Mouse (Mus musculus) right cerebral cortex, postnatal 10 days (tissue): ENCODE results near the gene Ttc7.

Experiments
- DNase-seq, 2 experiments: peaks; one replicate each; pipeline ENCODE4 v3.0.0; 2021; ENCODE audit warnings: low spot score in 2 of 2

Gene Ttc7

DNA sequence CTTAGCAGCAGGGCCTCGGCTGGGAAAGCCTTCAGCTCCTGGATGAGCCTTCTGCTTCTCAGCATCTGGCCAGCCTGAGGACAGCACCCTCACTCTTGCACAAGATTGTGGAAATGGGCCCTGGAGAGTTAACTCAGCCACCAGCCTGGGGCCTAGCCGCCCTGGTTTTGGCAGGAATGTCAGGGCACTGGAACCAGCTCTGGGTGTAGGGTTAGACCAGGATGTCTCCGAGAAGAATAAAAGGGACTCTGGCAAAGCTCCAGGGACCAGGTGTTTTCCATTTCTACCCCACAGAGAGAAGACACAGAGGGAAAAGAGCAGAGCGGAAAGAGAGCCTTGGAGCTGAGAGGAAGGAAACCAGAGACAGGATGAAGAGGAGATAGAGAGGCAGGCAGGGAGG lies 84.5 kb downstream of the Ttc7 start:
- no peak for DNase-seq

DNA sequence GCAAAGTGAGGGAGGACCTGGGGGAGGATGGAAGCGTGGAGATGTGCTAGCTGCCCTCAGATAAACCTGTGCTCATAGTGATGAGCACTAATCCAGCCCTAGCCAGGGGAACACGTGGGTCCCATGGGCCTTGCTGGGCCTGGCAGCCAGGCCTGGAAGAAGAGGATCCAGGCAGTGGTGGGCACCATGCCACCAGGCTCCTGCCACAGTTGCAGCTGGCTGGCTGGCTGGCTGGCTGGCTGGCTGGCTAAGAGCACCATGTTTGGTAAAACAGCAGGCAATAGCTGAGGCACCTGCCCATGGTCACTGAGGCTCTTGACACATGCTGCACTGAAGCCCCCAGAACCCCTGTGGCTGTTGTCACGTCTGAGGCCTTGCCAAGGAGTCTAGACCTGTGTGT lies 85.0 kb downstream of the Ttc7 start:
- peak; percentile 85 to 86 for DNase-seq

GRCm38 (mm10) chr17:87368481-87368880 lies 85.8 kb downstream of the Ttc7 start:
- DNase-seq, result no peak

DNA sequence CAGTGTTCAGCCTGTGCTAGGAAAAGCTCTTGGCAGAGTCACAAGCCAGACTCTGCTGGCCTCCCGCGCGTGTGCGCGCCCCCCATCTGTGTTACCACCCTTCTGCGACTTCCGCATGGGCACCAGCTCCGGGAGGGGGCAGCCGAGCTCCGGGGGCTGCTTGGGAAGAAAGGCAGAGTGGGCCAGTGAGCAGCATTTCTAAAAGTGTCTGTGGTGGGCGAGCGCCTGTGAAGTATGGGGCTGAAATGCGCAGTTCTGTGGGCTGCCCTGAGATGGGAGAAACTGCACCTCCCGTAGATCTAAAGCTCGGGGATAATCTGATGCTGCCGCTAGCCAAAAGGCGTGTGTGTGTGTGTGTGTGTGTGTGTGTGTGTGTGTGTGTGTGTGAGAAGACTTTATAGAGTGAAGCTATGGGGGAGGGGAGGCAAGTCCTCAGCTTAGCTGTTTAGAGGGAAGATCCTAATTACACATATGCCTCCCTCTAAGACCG lies 86.6 kb downstream of the Ttc7 start:
- DNase-seq, result peak; percentile 83 to 90

DNA sequence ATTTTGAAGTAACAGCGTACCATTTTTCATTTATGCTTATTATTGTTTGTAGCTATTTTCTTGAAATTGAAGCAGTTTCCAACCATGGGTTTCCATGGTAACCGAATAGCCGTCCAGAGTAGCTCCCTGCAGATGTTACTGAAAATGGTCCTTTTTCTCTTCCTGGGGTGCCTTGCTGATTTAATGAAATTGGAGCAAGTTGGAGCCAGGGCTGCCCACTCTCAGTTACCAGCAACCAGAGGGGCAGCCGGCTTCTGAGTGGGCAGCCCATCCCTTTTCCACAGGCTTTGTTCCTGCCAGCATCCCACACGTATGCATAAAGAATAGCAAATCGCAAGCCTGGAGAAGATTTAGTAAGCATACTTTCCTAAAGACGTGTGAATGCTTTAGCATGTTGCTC lies 89.5 kb downstream of the Ttc7 start:
- DNase-seq, result peak; percentile 66 to 77

- no peak for DNase-seq
These were observed 90.6 kb downstream of the Ttc7 start for GRCm38 (mm10) chr17:87373327-87373726.

GRCm38 (mm10) chr17:87375941-87376511 lies 93.3 kb downstream of the Ttc7 start:
- no peak for DNase-seq

DNA sequence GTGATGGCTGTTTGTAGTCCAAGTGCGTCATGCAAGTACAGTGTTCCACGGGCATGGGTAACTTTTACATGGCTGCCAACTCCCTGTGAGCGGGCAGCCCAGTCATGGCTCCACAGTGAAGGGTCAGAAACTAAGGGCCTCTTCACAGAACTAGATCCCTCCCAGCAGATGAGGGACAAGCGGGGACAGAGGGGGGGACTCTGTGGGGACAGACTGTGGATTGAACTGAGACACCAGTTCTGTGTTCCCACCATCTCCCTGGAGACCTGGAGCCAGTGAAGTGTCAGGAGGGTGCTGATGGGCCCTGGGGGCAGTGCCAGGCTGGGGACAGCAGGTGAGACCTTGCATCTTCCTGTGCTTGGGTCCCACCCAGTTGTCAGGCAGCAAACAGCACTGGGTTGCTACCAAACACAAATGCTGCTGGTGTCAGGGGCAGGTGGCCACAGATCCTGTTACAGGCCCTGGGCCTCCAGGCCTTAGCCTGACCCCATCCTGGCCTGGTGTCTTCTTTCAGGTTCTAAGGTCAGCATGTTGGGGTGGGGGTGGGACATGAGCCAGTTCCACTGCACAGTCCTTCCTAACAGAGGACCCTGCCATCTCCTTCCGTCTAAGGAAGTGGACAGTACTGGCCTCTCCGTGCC lies 94.3 kb downstream of the Ttc7 start:
- no peak for DNase-seq

DNA sequence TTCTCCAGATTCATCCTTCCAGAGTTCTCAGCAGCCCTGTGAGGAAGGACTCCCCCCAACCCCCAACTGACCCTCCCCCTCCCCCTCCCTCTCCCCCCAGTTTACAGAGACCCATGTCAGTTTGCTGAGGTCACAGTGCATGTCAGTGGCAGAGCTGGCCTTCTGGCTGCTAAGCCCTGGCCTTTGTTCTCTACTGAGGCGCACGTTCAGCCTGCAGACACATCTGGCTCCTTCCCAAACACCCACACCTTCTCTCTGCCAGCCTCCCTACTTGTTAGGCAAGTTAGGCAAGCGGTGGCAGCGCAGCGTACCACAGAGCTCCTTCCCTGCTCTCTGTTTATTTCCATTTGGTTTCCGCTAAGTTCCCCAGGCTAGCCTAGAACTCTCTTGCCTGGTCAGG lies 94.8 kb downstream of the Ttc7 start:
- DNase-seq, result peak; percentile 64 to 66

DNA sequence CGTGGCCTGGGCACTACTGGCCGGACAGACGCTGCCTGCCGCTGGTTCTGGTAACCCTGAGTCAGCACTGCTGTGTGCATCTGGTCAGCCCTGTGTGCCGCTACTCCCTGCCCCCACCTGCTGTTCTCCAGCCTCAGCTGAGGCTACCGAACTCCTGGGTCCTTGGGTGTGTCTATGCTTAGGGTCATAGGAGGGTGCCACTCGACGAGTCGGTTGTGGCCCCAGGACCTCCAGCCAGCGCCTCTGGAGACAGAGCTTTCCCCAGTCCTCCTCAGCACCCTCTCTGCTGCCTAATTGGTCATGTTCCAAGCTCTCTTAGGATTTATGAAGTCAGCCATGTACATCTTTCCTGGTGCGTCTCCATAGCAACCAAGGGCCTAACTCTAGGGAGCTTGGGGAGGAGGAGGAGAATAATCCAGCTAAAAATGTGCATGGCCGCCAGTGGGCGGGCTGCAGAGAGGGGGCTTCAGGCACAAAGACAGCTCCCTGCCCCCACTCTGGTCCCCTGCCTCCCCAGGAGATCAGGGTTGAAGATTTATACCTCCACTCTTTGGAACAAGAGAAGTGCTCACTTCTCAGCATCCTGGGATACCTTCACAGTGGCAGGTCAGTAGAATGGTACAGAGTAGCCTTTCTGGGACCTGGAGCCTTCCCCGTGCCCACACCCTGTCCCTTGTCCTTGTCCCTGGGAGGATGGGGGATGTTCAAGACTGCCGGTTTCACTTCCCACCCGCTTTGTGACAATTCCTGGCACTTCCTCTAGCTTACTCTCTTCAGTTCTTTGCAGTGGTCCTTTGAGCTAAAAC lies 95.9 kb downstream of the Ttc7 start:
- peak; percentile 83 to 91 for DNase-seq

DNA sequence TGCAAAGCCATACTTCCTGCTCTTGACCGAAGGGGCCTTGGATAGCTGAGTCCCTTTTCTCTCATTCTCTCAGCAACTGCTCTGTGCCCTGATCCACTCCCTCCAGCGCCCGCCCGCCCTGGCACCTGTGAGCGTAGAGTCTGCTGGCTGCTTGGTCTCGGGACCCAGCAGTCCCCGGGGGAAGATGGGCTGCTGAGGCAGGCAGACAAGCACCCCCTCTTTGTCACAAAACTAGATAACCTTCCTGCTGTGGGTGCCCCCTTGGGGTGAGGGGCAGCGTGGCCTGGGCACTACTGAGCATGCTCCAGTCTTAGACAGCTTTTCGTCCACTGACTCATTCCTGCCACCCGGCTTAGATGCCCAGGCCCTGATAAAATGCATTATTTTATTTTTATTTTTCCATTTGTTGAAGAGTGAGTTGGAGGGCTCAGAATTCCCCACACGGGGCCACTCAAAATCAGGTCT lies 96.5 kb downstream of the Ttc7 start:
- no peak for DNase-seq

GRCm38 (mm10) chr17:87379821-87380220 lies 97.1 kb downstream of the Ttc7 start:
- peak in 1 of 2 experiments; percentile 50 for DNase-seq

- DNase-seq, result no peak
These were observed 98.0 kb downstream of the Ttc7 start for GRCm38 (mm10) chr17:87380681-87381080.

DNA sequence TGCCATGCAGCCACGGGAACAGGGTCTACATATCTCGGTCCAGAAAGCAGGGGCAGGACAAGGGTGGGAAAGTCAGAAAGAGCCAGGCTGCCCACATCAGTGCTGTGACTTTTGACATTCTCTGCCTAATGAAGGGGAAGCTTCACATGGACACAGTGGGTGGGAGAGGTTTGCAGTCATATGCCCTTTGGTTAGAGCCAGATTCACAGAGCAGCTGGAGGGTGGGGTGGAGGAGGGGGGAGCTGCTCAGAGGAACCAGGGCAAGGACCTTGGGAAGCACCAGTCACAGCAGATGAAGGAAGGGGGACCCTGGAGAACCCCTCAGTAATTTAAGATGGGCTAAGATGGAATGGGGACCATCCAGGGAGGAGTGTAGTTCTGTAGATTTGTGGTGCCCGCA lies 103.1 kb downstream of the Ttc7 start:
- DNase-seq, result no peak

DNA sequence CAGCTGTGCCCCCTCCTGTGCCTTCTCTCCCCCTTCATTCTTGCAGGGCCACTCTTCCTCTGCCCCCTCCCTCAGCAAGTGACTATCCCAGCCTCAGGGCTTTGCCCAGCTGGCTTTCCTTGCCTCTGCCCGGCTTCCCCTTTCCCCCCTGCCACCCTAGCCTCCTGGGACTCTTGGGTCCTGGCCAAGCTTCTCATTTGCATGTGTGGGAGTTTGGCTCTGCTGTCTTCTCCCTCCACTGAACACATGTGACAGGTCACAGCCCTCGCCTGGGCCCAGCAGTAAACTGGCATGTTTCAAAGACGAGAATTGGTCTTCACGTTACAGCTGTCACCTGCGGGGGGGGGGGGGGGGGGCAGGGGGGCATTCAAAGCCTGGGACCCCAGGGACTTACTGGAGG lies 104.4 kb downstream of the Ttc7 start:
- DNase-seq, result peak; percentile 66 to 74

- DNase-seq, result peak; percentile 74 to 75
These were observed 108.6 kb downstream of the Ttc7 start for GRCm38 (mm10) chr17:87391242-87391641.

DNA sequence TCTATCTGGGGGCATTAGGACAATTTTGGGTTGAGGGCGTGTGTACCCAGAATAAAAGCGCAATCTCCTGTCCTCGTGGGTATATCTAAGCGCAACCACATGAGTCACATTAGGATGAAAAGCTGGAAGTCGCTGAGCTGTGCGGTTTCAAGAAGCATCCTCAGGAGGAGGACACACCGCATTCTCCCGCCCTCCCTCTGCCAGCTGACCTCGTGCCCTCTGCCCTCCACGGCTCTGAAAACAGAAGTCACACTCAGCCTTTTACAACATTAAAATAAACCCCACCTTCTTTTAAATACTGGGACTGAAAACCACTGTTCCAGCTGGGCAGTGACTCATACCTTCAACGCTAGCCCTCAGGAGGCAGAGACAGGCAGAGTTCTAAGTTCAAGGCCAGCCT lies 114.4 kb downstream of the Ttc7 start:
- DNase-seq, result no peak

- no peak for DNase-seq
These were observed 119.8 kb downstream of the Ttc7 start for GRCm38 (mm10) chr17:87402444-87402843.

- DNase-seq, result no peak
These were observed 120.8 kb downstream of the Ttc7 start for GRCm38 (mm10) chr17:87403462-87403861.

- no peak for DNase-seq
These were observed 122.9 kb downstream of the Ttc7 start for GRCm38 (mm10) chr17:87405576-87405975.

GRCm38 (mm10) chr17:87406646-87407045 lies 124.0 kb downstream of the Ttc7 start:
- no peak for DNase-seq

DNA sequence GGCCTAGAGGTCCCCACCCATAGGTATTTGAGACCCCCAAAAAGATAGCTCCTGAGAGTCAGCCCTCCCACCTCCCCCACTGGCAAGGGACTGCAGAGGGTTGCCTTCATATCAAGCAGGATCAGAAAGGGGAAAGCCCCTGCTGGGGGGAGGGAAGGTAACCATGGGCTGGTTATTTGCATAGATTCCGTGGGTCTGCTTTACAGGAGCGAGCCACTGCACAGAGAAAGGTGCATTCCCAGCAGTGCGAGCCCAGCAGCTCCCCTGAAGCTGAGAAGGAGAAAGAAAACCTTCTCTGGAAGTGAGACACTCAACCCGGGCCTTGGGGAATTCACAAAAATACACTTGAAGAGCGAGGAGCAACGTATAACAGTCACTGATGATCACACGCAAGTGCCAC lies 135.4 kb downstream of the Ttc7 start:
- no peak for DNase-seq

- no peak for DNase-seq
These were observed 144.8 kb downstream of the Ttc7 start, which contains the start of gene Stpg4 for GRCm38 (mm10) chr17:87427511-87427910. Gene Stpg4, minus strand, starts transcription at chr17:87427741.
